Mouse (Mus musculus) neural tube, embryonic 15.5 days (tissue): ENCODE measurements around the gene Hsd11b1. TPM values are rescaled to one million over a fixed set of nuclear protein-coding genes. Genes with fewer than 3 reads are reported as not detected.
"Not testable (repeated sequence)": the region's sequence is repeated elsewhere in the genome, so short reads cannot be mapped to it uniquely, and the experiment has no call there.

Source experiments
- ATAC-seq: fragments of 200-750 bp; cut with Nextera tagmentation; 2 replicates; pipeline ENCODE4 v1.8.0; 2017; ENCODE audit warnings: mild to moderate bottlenecking, moderate TSS enrichment, moderate library complexity; ENCODE audit not compliant: low FRiP score
- H3K27ac ChIP-seq: fragments of 300-500 bp; sonication (generic); replicated peaks from 2 replicates; pipeline ENCODE4 v1.5.1; 2015; ENCODE audit warnings: mild to moderate bottlenecking, inconsistent platforms
- H3K27me3 ChIP-seq: fragments of 300-500 bp; sonication (generic); replicated peaks from 2 replicates; pipeline ENCODE4 v1.6.1; 2015; ENCODE audit warnings: inconsistent platforms
- H3K36me3 ChIP-seq: fragments of 300-500 bp; sonication (generic); 2 replicates; pipeline ENCODE4 v1.6.1; 2015; ENCODE audit warnings: inconsistent platforms
- H3K4me1 ChIP-seq: fragments of 300-500 bp; sonication (generic); 2 replicates; pipeline ENCODE4 v1.6.1; 2015; ENCODE audit warnings: inconsistent platforms
- H3K4me2 ChIP-seq: fragments of 300-500 bp; sonication (generic); 2 replicates; pipeline ENCODE4 v1.6.1; 2015; ENCODE audit warnings: inconsistent platforms, mild to moderate bottlenecking, moderate library complexity
- H3K4me3 ChIP-seq: fragments of 300-500 bp; sonication (generic); replicated peaks from 2 replicates; pipeline ENCODE4 v1.5.1; 2015; ENCODE audit warnings: mild to moderate bottlenecking, inconsistent platforms
- H3K9ac ChIP-seq: fragments of 300-500 bp; sonication (generic); replicated peaks from 2 replicates; pipeline ENCODE4 v1.6.1; 2015; ENCODE audit warnings: mild to moderate bottlenecking, inconsistent platforms
- H3K9me3 ChIP-seq: fragments of 300-500 bp; sonication (generic); replicated peaks from 2 replicates; pipeline ENCODE4 v1.6.1; 2016; ENCODE audit warnings: inconsistent platforms
- WGBS: fragments of 180-500 bp; shearing (Covaris S2); methylation state at CpG from one replicate; pipeline ENCODE4 v1.1.7; 2015; ENCODE audit warnings: mixed read lengths; 5-methylcytosine and 5-hydroxymethylcytosine counted together
- polyA plus RNA-seq: library from polyadenylated mRNA; unstranded; fragments of >200 nt; fragmentation: Nextera tagmentation; extraction: Ambion mirVana; gene quantifications from 2 replicates; pipeline ENCODE4 v1.2.1, GENCODE M21; 2015

The Hsd11b1 gene
- polyA plus RNA-seq, 1 experiment from 2014 or later: 0.36 TPM

DNA sequence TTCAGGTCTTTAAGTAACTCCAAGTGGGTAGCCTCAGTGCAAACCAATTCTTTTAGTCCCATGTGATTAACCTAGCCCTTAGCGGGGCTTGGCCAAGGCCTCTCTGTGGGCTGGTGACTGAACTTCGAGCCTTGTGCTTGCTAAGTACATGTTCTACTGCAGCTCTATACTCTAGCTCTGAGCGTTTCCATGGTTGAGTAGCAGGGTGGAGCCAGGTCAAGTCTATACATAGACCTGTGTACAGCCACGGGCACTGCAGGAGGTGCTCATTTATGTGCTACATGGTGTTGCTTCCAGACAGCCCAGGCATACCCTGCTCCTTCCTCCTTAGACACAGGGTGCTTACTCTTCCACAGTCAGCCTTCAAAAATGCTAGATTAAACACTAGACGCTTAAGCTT lies 32.0 kb upstream of the Hsd11b1 start:
- Histone ChIP-seq H3K9ac (no peak overlapping the region), H3K27me3 (no peaks in the 10 kb centered on the region)

DNA sequence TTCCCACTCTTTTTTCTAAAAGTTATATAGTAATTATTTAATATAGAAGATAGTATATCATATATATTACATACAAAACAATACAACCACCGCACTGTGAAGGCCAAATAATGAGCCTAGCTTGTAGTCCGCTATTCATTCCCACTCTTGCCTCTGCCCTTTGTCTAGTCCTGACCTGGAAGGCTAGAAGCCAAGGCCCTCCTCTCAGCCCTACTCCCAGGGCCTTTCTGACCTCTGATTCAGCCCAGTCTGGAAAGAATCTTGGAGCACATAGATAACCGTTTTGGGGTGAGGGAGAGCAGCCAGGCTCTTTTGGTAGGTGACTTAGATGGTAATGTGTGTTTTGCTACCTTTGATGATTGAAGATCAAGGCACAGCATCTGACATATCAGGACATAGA lies 30.1 kb upstream of the Hsd11b1 start:
- Histone ChIP-seq H3K27ac (no peak overlapping the region), H3K27me3 (no peaks in the 10 kb centered on the region), H3K36me3 (no peaks in the 10 kb centered on the region), H3K4me1 (no peaks in the 10 kb centered on the region), H3K4me3 (no peak overlapping the region), H3K9me3 (no peaks in the 10 kb centered on the region), H3K9ac (no peak overlapping the region), H3K4me2 (no peak overlapping the region)
- ATAC-seq: no peak
- WGBS: 81% methylated on average over 3 of the region's 3 CpGs

More for the DNA sequence above, 32.0 kb upstream of the Hsd11b1 start:
- H3K4me3 ChIP-seq: no peak overlapping the region
- no peak overlapping the region for H3K4me2 ChIP-seq
- no peak for ATAC-seq
- H3K36me3 ChIP-seq: no peaks in the 10 kb centered on the region
- WGBS: 93% methylated on average over 5 of the region's 5 CpGs
- H3K9me3 ChIP-seq: no peaks in the 10 kb centered on the region
- no peak overlapping the region for H3K27ac ChIP-seq
- H3K4me1 ChIP-seq: no peaks in the 10 kb centered on the region

DNA sequence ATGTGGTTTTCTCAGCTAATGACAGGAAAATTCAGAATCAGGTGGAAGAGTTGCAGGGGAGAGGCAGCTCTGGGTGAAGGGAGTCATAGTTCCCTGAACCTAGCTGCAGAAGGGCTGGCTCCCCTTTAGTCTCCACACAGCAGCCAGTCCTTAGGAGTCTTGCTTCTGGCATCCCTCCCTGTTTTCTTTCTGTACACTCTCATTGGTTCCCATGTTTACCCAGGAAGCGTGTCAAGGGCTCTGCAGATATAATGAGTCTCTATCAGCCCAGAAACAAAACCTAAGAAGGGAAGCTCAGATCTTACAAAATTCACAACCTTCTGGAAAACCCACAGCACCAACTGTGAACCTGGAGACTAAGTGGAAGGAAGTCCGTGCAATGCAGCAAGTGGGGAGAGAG lies 29.2 kb upstream of the Hsd11b1 start:
- no peaks in the 10 kb centered on the region for H3K4me1 ChIP-seq
- H3K4me3 ChIP-seq: no peak overlapping the region
- no peaks in the 10 kb centered on the region for H3K9me3 ChIP-seq
- H3K9ac ChIP-seq: no peak overlapping the region
- no peaks in the 10 kb centered on the region for H3K36me3 ChIP-seq
- H3K27me3 ChIP-seq: no peaks in the 10 kb centered on the region
- ATAC-seq: no peak
- 83% methylated on average over 2 of the region's 2 CpGs for WGBS
- no peak overlapping the region for H3K4me2 ChIP-seq
- no peak overlapping the region for H3K27ac ChIP-seq

DNA sequence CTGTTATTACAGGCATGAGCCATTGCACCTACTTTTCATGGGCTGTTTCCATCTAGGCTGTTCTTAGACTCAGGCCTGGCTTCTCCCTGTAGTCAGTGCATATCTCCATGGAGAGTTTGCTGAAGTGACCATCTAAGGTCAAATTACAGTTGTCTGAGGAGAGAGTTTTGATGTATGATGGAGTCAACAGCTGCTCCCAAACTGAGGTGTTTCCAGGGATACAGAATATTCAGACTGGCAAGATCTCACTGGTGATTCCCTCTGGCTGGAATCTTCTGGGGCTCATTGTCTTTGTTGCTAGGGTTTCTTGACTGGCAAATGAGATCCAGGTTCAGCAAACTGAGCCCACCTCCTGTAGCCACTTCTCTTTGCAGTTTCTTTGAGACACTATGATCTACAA lies 26.8 kb upstream of the Hsd11b1 start:
- no peaks in the 10 kb centered on the region for H3K27me3 ChIP-seq
- H3K27ac ChIP-seq: no peak overlapping the region
- H3K4me3 ChIP-seq: no peak overlapping the region
- H3K9me3 ChIP-seq: no peaks in the 10 kb centered on the region
- no peaks in the 10 kb centered on the region for H3K4me1 ChIP-seq
- ATAC-seq: no peak
- no peaks in the 10 kb centered on the region for H3K36me3 ChIP-seq
- no peak overlapping the region for H3K9ac ChIP-seq
- H3K4me2 ChIP-seq: no peak overlapping the region

DNA sequence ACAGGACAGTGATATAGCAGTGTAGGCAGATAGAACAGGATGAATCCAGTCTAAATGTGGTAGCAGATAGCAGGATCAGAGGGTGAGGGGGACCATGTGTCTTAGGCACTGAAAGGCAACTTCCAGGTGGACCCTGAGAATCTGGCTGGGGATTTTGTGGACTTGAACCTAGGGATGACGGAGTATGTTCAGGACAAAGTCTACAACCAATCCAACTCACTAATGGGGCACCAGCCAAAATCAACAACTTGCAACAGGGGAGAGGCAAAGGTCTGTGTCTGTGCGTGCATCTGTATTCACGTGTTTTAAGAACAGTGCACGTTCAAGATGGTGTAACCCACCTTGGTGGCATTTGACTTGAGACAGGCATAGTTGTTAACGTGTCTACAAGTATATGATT lies 26.0 kb upstream of the Hsd11b1 start:
- Histone ChIP-seq H3K27me3 (no peaks in the 10 kb centered on the region), H3K4me2 (no peak overlapping the region), H3K9ac (no peak overlapping the region), H3K36me3 (no peaks in the 10 kb centered on the region), H3K9me3 (no peaks in the 10 kb centered on the region), H3K4me1 (no peaks in the 10 kb centered on the region), H3K27ac (no peak overlapping the region), H3K4me3 (no peak overlapping the region)
- no peak for ATAC-seq
- WGBS: 92% methylated on average over 5 of the region's 5 CpGs

DNA sequence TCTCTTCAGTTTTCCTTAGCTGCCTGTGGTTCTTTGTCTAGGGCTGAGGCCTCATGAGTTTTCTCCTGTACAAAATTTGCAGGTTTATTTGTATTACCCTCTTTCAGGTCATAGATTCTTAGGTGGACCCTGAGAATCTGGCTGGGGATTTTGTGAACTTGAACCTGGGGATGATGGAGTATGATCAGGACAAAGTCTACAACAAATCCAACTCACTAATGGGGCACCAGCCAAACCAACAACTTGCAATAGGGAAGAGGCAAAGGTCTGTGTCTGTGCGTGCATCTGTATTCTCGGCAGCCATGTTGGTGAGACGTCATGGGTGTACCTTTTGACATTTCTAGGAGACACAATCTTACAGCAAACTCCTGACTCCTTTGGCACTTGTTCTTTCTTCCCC lies 25.2 kb upstream of the Hsd11b1 start:
- Histone ChIP-seq H3K4me1 (peaks cover 2% of the 10 kb centered on the region), H3K9me3 (no peaks in the 10 kb centered on the region), H3K36me3 (no peaks in the 10 kb centered on the region), H3K4me3 (no peak overlapping the region), H3K4me2 (no peak overlapping the region), H3K27ac (no peak overlapping the region), H3K27me3 (no peaks in the 10 kb centered on the region), H3K9ac (no peak overlapping the region)
- no peak for ATAC-seq
- 95% methylated on average over 3 of the region's 3 CpGs for WGBS

DNA sequence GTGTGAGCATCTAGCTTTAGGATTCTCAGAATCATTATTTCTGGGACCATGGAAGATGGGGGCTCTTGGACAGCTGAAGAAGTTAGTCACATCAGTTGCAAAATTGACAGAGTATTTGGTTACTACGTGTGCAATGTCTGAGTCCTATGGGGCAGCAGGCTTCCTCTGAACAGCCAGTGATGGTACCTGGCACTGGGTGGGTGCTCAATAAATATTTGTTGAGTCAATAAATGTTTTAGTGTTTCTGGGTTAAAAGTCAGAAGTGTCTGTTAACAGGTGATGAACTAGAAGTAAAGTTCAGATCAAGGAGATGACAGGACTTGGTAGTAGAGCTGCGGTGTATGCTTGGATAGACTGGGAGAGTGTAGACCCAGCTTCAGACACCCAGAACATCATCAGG lies 23.7 kb upstream of the Hsd11b1 start:
- 92% methylated on average over 2 of the region's 2 CpGs for WGBS
- ATAC-seq: no peak

DNA sequence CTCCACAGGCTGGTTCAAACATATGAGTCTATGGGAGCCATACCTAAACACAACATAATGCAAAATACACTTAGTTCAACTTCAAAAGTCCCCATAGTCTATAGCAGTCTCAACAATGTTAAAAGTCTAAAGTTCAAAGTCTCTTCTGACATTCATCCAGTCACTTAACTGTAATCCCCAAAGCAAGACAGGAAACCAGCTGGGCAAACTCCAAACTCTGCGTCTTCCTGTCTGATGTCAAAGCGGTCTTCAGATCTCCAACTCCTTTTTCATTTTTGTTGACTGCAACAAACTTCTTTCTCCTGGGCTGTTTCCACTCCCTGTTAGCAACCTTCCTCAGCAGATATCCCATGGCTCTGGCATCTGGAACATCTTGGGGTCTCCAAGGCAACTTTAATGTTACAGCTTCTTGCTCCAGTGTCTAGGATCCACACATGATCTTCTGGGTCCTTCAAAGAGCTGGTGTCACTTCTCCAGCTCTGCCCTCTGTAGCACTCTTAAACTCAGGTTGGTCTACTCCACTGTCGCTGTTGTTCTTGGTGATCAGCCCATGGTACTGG lies 22.0 kb upstream of the Hsd11b1 start:
- H3K4me3 ChIP-seq, H3K27ac ChIP-seq, H3K4me1 ChIP-seq, H3K27me3 ChIP-seq, H3K36me3 ChIP-seq, ATAC-seq, H3K9ac ChIP-seq, H3K9me3 ChIP-seq, H3K4me2 ChIP-seq: not testable (repeated sequence)
- WGBS: 96% methylated on average over 3 of the region's 3 CpGs

More for the DNA sequence above, 23.7 kb upstream of the Hsd11b1 start:
- peaks cover 4% of the 10 kb centered on the region for H3K4me1 ChIP-seq
- H3K9me3 ChIP-seq: no peaks in the 10 kb centered on the region
- H3K4me3 ChIP-seq: no peak overlapping the region
- no peak overlapping the region for H3K27ac ChIP-seq
- H3K36me3 ChIP-seq: no peaks in the 10 kb centered on the region
- no peak overlapping the region for H3K9ac ChIP-seq
- no peaks in the 10 kb centered on the region for H3K27me3 ChIP-seq
- no peak overlapping the region for H3K4me2 ChIP-seq

DNA sequence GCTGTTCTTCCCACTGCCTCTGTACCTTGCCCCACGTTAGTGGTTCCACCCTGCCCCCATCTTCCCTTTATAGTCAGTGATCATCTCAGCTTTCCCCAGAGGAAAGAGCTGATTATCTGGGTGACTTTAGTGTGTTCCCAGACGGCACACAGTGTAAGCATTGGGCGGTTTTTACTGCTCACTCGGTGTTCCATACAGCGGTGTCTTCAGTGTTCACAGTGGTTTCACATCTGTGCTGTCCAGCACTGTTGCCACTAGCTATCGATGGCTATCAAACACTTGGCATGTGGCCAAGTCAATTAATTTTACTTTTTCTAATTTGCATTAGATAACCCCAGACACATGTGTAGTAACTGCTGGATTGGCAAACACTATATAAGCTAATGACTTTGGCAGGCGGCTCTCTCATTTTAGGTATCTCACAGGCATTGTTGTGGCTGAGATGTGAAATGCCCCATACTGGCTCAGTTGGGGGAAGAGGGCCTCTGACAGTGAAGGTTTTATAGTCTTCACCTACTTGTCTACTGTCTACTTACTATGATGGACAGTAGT lies 20.4 kb upstream of the Hsd11b1 start:
- H3K9me3 ChIP-seq: no peaks in the 10 kb centered on the region
- ATAC-seq: peak; percentile 76
- H3K36me3 ChIP-seq: no peaks in the 10 kb centered on the region
- H3K27ac ChIP-seq: peak overlapping the region; percentile 41; the same call in 1 of the 2 replicates
- no peak overlapping the region for H3K4me2 ChIP-seq
- 33% methylated on average over 7 of the region's 7 CpGs for WGBS
- no peak overlapping the region for H3K9ac ChIP-seq
- peaks cover 4% of the 10 kb centered on the region for H3K4me1 ChIP-seq
- no peak overlapping the region for H3K4me3 ChIP-seq
- H3K27me3 ChIP-seq: no peaks in the 10 kb centered on the region

DNA sequence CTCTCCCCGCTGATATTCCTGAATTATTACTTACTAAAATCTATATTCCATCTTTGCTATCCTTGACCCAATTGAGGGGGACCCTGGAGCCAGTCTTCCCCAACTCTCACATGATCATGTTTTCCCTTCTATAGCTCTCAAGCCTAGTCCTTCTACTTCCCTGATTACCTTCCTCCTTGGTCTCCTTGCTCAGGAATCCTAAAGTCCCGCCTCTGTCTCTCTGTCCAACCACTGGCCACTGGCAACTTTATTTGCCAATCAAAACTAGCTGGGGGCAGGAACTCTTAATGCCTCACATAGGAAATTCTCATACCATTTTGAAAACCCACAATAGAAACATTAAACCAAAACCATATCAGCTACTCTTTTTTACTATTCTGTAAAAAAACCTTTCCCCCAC lies 17.5 kb upstream of the Hsd11b1 start:
- Histone ChIP-seq H3K9me3 (no peaks in the 10 kb centered on the region), H3K36me3 (no peaks in the 10 kb centered on the region), H3K27ac (no peak overlapping the region), H3K4me3 (no peak overlapping the region), H3K4me1 (peaks cover 4% of the 10 kb centered on the region), H3K27me3 (no peaks in the 10 kb centered on the region), H3K4me2 (no peak overlapping the region), H3K9ac (no peak overlapping the region)
- 98% methylated on average over 2 of the region's 2 CpGs for WGBS
- no peak for ATAC-seq

DNA sequence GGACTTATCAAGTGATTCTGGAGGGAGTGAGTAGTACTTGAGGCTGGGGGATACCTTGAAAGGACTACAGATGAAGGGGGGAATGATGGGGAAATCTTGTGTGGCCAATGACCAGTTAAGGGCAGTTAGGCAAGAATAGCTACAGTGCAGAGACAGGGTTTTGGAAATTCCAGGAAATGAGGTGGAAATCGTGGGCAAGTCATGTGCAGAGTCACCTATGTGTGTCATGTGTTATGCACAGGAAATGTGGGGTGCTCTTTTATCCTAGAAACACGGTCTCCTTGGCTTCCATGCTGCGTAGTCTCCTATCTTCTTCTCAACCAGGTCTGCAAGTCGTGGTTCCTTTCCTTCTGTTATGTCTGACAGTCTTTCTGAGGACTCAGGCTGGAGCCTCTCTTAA lies 15.6 kb upstream of the Hsd11b1 start:
- Histone ChIP-seq H3K9ac (no peak overlapping the region), H3K4me2 (no peak overlapping the region), H3K9me3 (no peaks in the 10 kb centered on the region), H3K27me3 (no peaks in the 10 kb centered on the region), H3K4me3 (no peak overlapping the region), H3K36me3 (no peaks in the 10 kb centered on the region), H3K27ac (no peak overlapping the region), H3K4me1 (peaks cover 4% of the 10 kb centered on the region)
- WGBS: 88% methylated on average over 4 of the region's 4 CpGs
- no peak for ATAC-seq

DNA sequence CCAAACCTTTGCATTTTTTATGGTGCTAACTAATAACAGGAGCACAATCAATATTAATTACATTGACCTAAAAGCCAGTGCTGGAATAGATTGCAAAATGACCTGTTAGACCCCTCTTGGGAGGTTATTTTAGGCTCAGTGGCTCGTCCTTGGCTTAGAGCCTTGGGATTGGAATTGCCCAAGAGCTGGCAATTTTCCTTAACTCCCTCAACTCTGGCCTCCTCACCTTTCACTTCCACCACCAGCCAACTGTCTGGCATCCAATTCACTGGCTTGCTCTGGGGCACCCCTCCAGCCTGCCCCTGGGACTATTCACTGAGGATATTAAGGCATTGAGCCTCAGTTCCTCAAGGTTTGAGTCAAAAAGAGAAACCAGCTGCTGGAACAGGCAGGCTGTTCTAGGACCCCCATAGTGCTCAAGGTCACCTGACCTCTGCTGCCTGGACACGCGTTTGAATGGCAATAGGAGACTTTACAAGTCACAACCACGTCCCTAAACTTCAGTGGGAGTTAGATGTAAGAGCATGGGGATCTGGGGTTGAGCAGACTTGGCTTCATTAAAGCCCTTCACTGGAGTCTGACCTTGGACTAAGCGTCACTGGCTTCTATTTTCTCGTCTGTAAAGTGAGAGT lies 14.7 kb upstream of the Hsd11b1 start:
- Histone ChIP-seq H3K9ac (no peak overlapping the region), H3K36me3 (no peaks in the 10 kb centered on the region), H3K27ac (no peak overlapping the region), H3K27me3 (no peaks in the 10 kb centered on the region), H3K4me1 (peaks cover under 1% of the 10 kb centered on the region; the same call in 1 of the 2 replicates), H3K9me3 (no peaks in the 10 kb centered on the region), H3K4me3 (no peak overlapping the region), H3K4me2 (no peak overlapping the region)
- 41% methylated on average over 6 of the region's 6 CpGs for WGBS
- no peak for ATAC-seq
